ENCODE assay signal across 22 mouse cellular contexts in genomic region chr4:129374219-129374755, GRCm38 (mm10). TPM values are rescaled to one million over a fixed set of nuclear protein-coding genes. Genes with fewer than 3 reads are reported as not detected.
DNase-seq lines count a peak whose midpoint lies in the region; ATAC-seq and TF ChIP-seq lines count a peak whose summit lies in the region.
"Had no signal": no experiment of that assay in that cellular context is flagged by ENCODE, and none has a peak within 500 bp of the region (broad histone marks: within the 10 kb centered on the region; RNA-seq: fewer than 3 reads in every experiment).

No protein-coding gene starts in this region.

- H3K4me2 ChIP-seq in lung, postnatal 0 days (replicated peaks; ENCODE audit: low read depth, low read length) = no peak overlapping the region
- no peak overlapping the region for H3K4me2 ChIP-seq in stomach, postnatal 0 days (replicated peaks; ENCODE audit: low read depth)
- H3K4me2 ChIP-seq: embryonic facial prominence, embryonic 12.5 days; forebrain, embryonic 13.5 days; limb, embryonic 12.5 days; liver, embryonic 12.5 days had no signal

- TF ChIP-seq EP300 in lung, postnatal 0 days (IDR thresholded peaks at IDR 0.05) = no peak
- peak; percentile 31 for TF ChIP-seq EP300 in stomach, postnatal 0 days (optimal IDR thresholded peaks at IDR 0.05)

- H3K27ac ChIP-seq in lung, postnatal 0 days (ENCODE audit: low read length) = 0 out of 2 replicates have a peak overlapping the region, but pooled peaks have one; percentile 14
- H3K27ac ChIP-seq in stomach, postnatal 0 days (replicated peaks) = peak overlapping the region; percentile 66; the same call in 1 of the 2 replicates
- H3K27ac ChIP-seq: embryonic facial prominence, embryonic 12.5 days; forebrain, embryonic 13.5 days; heart, embryonic 10.5 days; hindbrain, embryonic 10.5 days; limb, embryonic 12.5 days; liver, embryonic 12.5 days had no signal

- no peak for ATAC-seq in lung, postnatal 0 days
- peak; percentile 18 for ATAC-seq in megakaryocyte, adult 5-6 weeks (ENCODE audit: poor library complexity, severe bottlenecking)
- peak; percentile 74 for ATAC-seq in stomach, postnatal 0 days (ENCODE audit: low FRiP score, low TSS enrichment)
- ATAC-seq: forebrain, embryonic 13.5 days; hindbrain, embryonic 16.5 days; liver, embryonic 12.5 days had no signal

- TF ChIP-seq POLR2A in lung, adult 2 months (IDR thresholded peaks at IDR 0.05; ENCODE audit: borderline replicate concordance, extremely low read depth, low read depth, low read length) = no peak

- WGBS in lung, postnatal 0 days = 43% methylated on average over 11 of the region's 11 CpGs
- WGBS in lung, adult 2 months = 50% methylated on average over 11 of the region's 11 CpGs
- WGBS in stomach, postnatal 0 days = 42% methylated on average over 11 of the region's 11 CpGs

- H3K9me3 ChIP-seq in lung, postnatal 0 days (ENCODE audit: low read length) = no peaks in the 10 kb centered on the region
- H3K9me3 ChIP-seq in stomach, postnatal 0 days (ENCODE audit: control insufficient read depth, low read length) = no peaks in the 10 kb centered on the region
- H3K9me3 ChIP-seq: embryonic facial prominence, embryonic 12.5 days; forebrain, embryonic 13.5 days; heart, embryonic 10.5 days; hindbrain, embryonic 10.5 days; limb, embryonic 12.5 days; liver, embryonic 12.5 days had no signal

- peaks cover 4% of the 10 kb centered on the region; the same call in 1 of the 2 replicates for H3K4me1 ChIP-seq in lung, postnatal 0 days (ENCODE audit: insufficient read depth, low read depth, low read length)
- H3K4me1 ChIP-seq in lung, adult 2 months (ENCODE audit: control insufficient read depth, insufficient read depth, low read length) = peaks cover 12% of the 10 kb centered on the region
- no peaks in the 10 kb centered on the region for H3K4me1 ChIP-seq in stomach, postnatal 0 days (replicated peaks; ENCODE audit: control insufficient read depth, insufficient read depth)
- H3K4me1 ChIP-seq: embryonic facial prominence, embryonic 12.5 days; heart, embryonic 10.5 days had no signal

- no peak for TF ChIP-seq CTCF in lung, postnatal 0 days (IDR thresholded peaks at IDR 0.05)
- no peak for TF ChIP-seq CTCF in lung, adult 2 months (IDR thresholded peaks at IDR 0.05; ENCODE audit: insufficient read depth, low read length)
- no peak for TF ChIP-seq CTCF in stomach, postnatal 0 days (IDR thresholded peaks at IDR 0.05; ENCODE audit: low read depth)

- no peak overlapping the region for H3K9ac ChIP-seq in lung, postnatal 0 days (replicated peaks; ENCODE audit: low read depth)
- H3K9ac ChIP-seq in stomach, postnatal 0 days (ENCODE audit: low read length) = no peak overlapping the region
- H3K9ac ChIP-seq: embryonic facial prominence, embryonic 12.5 days; forebrain, embryonic 13.5 days; limb, embryonic 12.5 days; liver, embryonic 12.5 days had no signal

- H3K27me3 ChIP-seq in lung, postnatal 0 days (replicated peaks; ENCODE audit: insufficient read depth, low read length) = no peaks in the 10 kb centered on the region
- no peaks in the 10 kb centered on the region for H3K27me3 ChIP-seq in stomach, postnatal 0 days (ENCODE audit: control insufficient read depth, insufficient read depth, low read length)

- DNase-seq in lung, postnatal 0 days (ENCODE audit: low spot score) = peak; percentile 16
- DNase-seq in lung, adult 2 months = no peak
- DNase-seq in MEL-GATA-1-ER (ENCODE audit: extremely low read depth, low read depth) = peak; percentile 15
- peak; percentile 45 for DNase-seq in stomach, postnatal 0 days (ENCODE audit: low spot score)
- DNase-seq in kidney, adult 8-10 months = no peak
- DNase-seq in testis, postnatal 14 days (ENCODE audit: low spot score) = no peak
- DNase-seq in ovary, adult 18-20 months (ENCODE audit: low spot score) = no peak
- DNase-seq: adrenal gland, adult 2 months; cerebellum, adult 11 months; cerebellum, postnatal 14 days; kidney, adult 11 months; kidney, postnatal 10 days; lung, adult 18-20 months had no signal

- H3K4me3 ChIP-seq in lung, postnatal 0 days (ENCODE audit: low read depth, low read length) = no peak overlapping the region
- H3K4me3 ChIP-seq in lung, adult 2 months (replicated peaks; ENCODE audit: extremely low read depth, low read depth, low read length) = no peak overlapping the region
- no peak overlapping the region for H3K4me3 ChIP-seq in stomach, postnatal 0 days (ENCODE audit: low read depth, low read length)
- H3K4me3 ChIP-seq: embryonic facial prominence, embryonic 12.5 days; erythroblast, embryonic 14.5 days; forebrain, embryonic 13.5 days; heart, embryonic 10.5 days; hindbrain, embryonic 10.5 days; limb, embryonic 12.5 days; liver, embryonic 12.5 days had no signal

- H3K36me3 ChIP-seq in lung, postnatal 0 days (ENCODE audit: insufficient read depth, low read length) = no peaks in the 10 kb centered on the region
- no peaks in the 10 kb centered on the region for H3K36me3 ChIP-seq in stomach, postnatal 0 days (ENCODE audit: control insufficient read depth, insufficient read depth, low read length)
- H3K36me3 ChIP-seq: embryonic facial prominence, embryonic 12.5 days; heart, embryonic 10.5 days; hindbrain, embryonic 10.5 days; limb, embryonic 12.5 days; liver, embryonic 12.5 days had no signal

RNA-seq across cellular contexts. Expression of gene Zbtb8a, which starts 3.6 kb away (rescaled TPM):
- polyA plus RNA-seq in lung, postnatal 0 days (2015; fragmentation: Nextera tagmentation; extraction: Ambion mirVana) = 15.6 and 16.9 TPM in 2 replicates
- 8.8 and 13.9 TPM in 2 replicates for polyA plus RNA-seq in lung, adult 2 months (2012; rRNA removed)
- 3.0 and 3.3 TPM in 2 replicates for total RNA-seq in megakaryocyte, adult 5-6 weeks (2015)
- total RNA-seq in megakaryocyte, adult 5-6 weeks (2017) = 9.3 and 9.4 TPM in 2 replicates
- polyA plus RNA-seq in stomach, postnatal 0 days (2015; fragmentation: Nextera tagmentation; extraction: Ambion mirVana) = 12.2 and 13.0 TPM in 2 replicates

RNA-seq across cellular contexts. Expression of gene Zbtb8os, which starts 38.8 kb away (rescaled TPM):
- 32.3 and 36.5 TPM in 2 replicates for polyA plus RNA-seq in lung, postnatal 0 days (2015; fragmentation: Nextera tagmentation; extraction: Ambion mirVana)
- polyA plus RNA-seq in lung, adult 2 months (2012; rRNA removed) = 5.8 and 11.3 TPM in 2 replicates
- 60.9 and 69.8 TPM in 2 replicates for total RNA-seq in megakaryocyte, adult 5-6 weeks (2015)
- total RNA-seq in megakaryocyte, adult 5-6 weeks (2017) = 79.7 and 84.8 TPM in 2 replicates
- polyA plus RNA-seq in stomach, postnatal 0 days (2015; fragmentation: Nextera tagmentation; extraction: Ambion mirVana) = 41.7 and 42.5 TPM in 2 replicates

RNA-seq across cellular contexts. Expression of gene Rbbp4, which starts 39.1 kb away (rescaled TPM):
- 159 and 182 TPM in 2 replicates for polyA plus RNA-seq in lung, postnatal 0 days (2015; fragmentation: Nextera tagmentation; extraction: Ambion mirVana)
- 16.7 and 23.5 TPM in 2 replicates for polyA plus RNA-seq in lung, adult 2 months (2012; rRNA removed)
- 174 and 182 TPM in 2 replicates for total RNA-seq in megakaryocyte, adult 5-6 weeks (2015)
- 86.5 and 88.9 TPM in 2 replicates for total RNA-seq in megakaryocyte, adult 5-6 weeks (2017)
- polyA plus RNA-seq in stomach, postnatal 0 days (2015; fragmentation: Nextera tagmentation; extraction: Ambion mirVana) = 149 and 153 TPM in 2 replicates

Comparison
In these comparisons a context has a peak if more than half of its experiments do, and no peak if none do; other contexts are left out.
1. DNase-seq: peak in lung, postnatal 0 days (single experiment), MEL-GATA-1-ER (single experiment) and stomach, postnatal 0 days (single experiment); none in lung, adult 2 months (single experiment), kidney, adult 8-10 months (0 of 2), testis, postnatal 14 days (single experiment) and ovary, adult 18-20 months (single experiment).